Mouse (Mus musculus) B cell, adult (primary cell): ENCODE measurements around the gene Wfdc5. TPM values are rescaled to one million over a fixed set of nuclear protein-coding genes. Genes with fewer than 3 reads are reported as not detected.

Experiments used
- total RNA-seq: library from RNA; stranded (reverse); gene quantifications from 4 replicates; pipeline ENCODE4 v1.2.4, GENCODE M21; 2023; ENCODE audit not compliant: inconsistent age

Wfdc5 gene
- not detected in 4 replicates for total RNA-seq

GRCm38 (mm10) chr2:164182692-164183255 lies at the start of gene Wfdc5:
TSS of gene Wfdc5 (minus strand) at chr2:164182742.

GRCm38 (mm10) chr2:164221522-164221921 lies 39.0 kb upstream of the Wfdc5 start, which contains the start of gene Wfdc15b:
TSS of gene Wfdc15b (minus strand) at chr2:164221660.

GRCm38 (mm10) chr2:164199626-164200327 lies 17.2 kb upstream of the Wfdc5 start, which contains the start of gene Wfdc15a:
TSS of gene Wfdc15a (minus strand) at chr2:164200130.

GRCm38 (mm10) chr2:164190576-164190975 lies 8.0 kb upstream of the Wfdc5 start, which contains the start of gene Wfdc12:
TSS of gene Wfdc12 (minus strand) at chr2:164190608.

GRCm38 (mm10) chr2:164170902-164171301 lies 11.6 kb downstream of the Wfdc5 start, which contains the start of gene Kcns1:
TSS of gene Kcns1 (minus strand) at chr2:164171113.

Other genes with a start within 250 kb of the Wfdc5 start
- gene Ywhab, start 187.8 kb downstream of the Wfdc5 start, total RNA-seq, result 104 to 114 TPM (median 108 TPM) in 4 replicates
- gene Pabpc1l, start 157.3 kb downstream of the Wfdc5 start, total RNA-seq, result 2.7 to 4.5 TPM (median 3.1 TPM) in 4 replicates
- gene Stk4, start 112.4 kb downstream of the Wfdc5 start, total RNA-seq, result 199 to 244 TPM (median 233 TPM) in 4 replicates
- 76.7 to 79.8 TPM (median 78.3 TPM) in 4 replicates for gene Tomm34, start 111.6 kb downstream of the Wfdc5 start, total RNA-seq
- not detected in 4 replicates for gene Kcns1, start 11.6 kb downstream of the Wfdc5 start, total RNA-seq
- not detected in 4 replicates for gene Wfdc12, start 7.9 kb upstream of the Wfdc5 start, total RNA-seq
- not detected in 4 replicates for gene Wfdc15a, start 17.4 kb upstream of the Wfdc5 start, total RNA-seq
- not detected in 4 replicates for gene Wfdc15b, start 38.9 kb upstream of the Wfdc5 start, total RNA-seq
- gene Svs2, start 55.7 kb upstream of the Wfdc5 start, total RNA-seq, result not detected in 4 replicates
- not detected in 4 replicates for gene Svs3b, start 73.9 kb upstream of the Wfdc5 start, total RNA-seq
- not detected in 4 replicates for gene Svs4, start 95.7 kb upstream of the Wfdc5 start, total RNA-seq
- gene Svs3a, start 106.5 kb upstream of the Wfdc5 start, total RNA-seq, result not detected in 4 replicates
- gene Svs6, start 134.0 kb upstream of the Wfdc5 start, total RNA-seq, result not detected in 4 replicates
- gene Svs5, start 150.0 kb upstream of the Wfdc5 start, total RNA-seq, result 1.7 TPM in 1 of 4 replicates, not detected in the others
- gene Slpi, start 206.4 kb upstream of the Wfdc5 start, total RNA-seq, result 6.4 to 8.2 TPM (median 6.7 TPM) in 4 replicates
- 0.24 to 0.69 TPM (median 0.34 TPM) in 4 replicates for gene Rbpjl, start 220.4 kb upstream of the Wfdc5 start, total RNA-seq
- 0.35 to 0.83 TPM (median 0.39 TPM) in 3 of 4 replicates, not detected in the other for gene Matn4, start 222.4 kb upstream of the Wfdc5 start, total RNA-seq